Mouse (Mus musculus) midbrain, embryonic 16.5 days (tissue): Measurements from ENCODE around the gene Hhat. TPM values are rescaled to one million over a fixed set of nuclear protein-coding genes. Genes with fewer than 3 reads are reported as not detected.

Experiments used
- ATAC-seq: fragments of 200-750 bp; cut with Nextera tagmentation; 2 replicates; pipeline ENCODE4 v1.8.0; 2017; ENCODE audit warnings: moderate TSS enrichment
- H3K27ac ChIP-seq: fragments of 300-500 bp; sonication (generic); 2 replicates; pipeline ENCODE4 v1.5.1; 2014; ENCODE audit warnings: mild to moderate bottlenecking, low read length, mixed read lengths
- H3K27me3 ChIP-seq: fragments of 300-500 bp; sonication (generic); 2 replicates; pipeline ENCODE4 v1.6.1; 2014; ENCODE audit warnings: low read depth, low read length, mixed read lengths; ENCODE audit not compliant: control insufficient read depth, insufficient read depth
- H3K36me3 ChIP-seq: fragments of 300-500 bp; sonication (generic); 2 replicates; pipeline ENCODE4 v1.6.1; 2014; ENCODE audit warnings: mild to moderate bottlenecking, low read length, moderate library complexity, mixed read lengths; ENCODE audit not compliant: control insufficient read depth, insufficient read depth
- H3K4me1 ChIP-seq: fragments of 300-500 bp; sonication (generic); 2 replicates; pipeline ENCODE4 v1.6.1; 2014; ENCODE audit warnings: mild to moderate bottlenecking, low read length, mixed read lengths; ENCODE audit not compliant: control insufficient read depth, insufficient read depth
- H3K4me2 ChIP-seq: fragments of 300-500 bp; sonication (generic); 2 replicates; pipeline ENCODE4 v1.6.1; 2014; ENCODE audit warnings: mild to moderate bottlenecking, low read length, mixed read lengths
- H3K4me3 ChIP-seq: fragments of 300-500 bp; sonication (generic); 2 replicates; pipeline ENCODE4 v1.5.1; 2014; ENCODE audit warnings: low read depth, mild to moderate bottlenecking, low read length, moderate library complexity, mixed read lengths
- H3K9ac ChIP-seq: fragments of 300-500 bp; sonication (generic); 2 replicates; pipeline ENCODE4 v1.6.1; 2014; ENCODE audit warnings: low read depth, low read length, mixed read lengths
- H3K9me3 ChIP-seq: fragments of 300-500 bp; sonication (generic); replicated peaks from 2 replicates; pipeline ENCODE4 v1.6.1; 2014; ENCODE audit warnings: mild to moderate bottlenecking, low read length, mixed read lengths; ENCODE audit not compliant: control insufficient read depth, poor library complexity, severe bottlenecking
- WGBS: fragments of 180-500 bp; shearing (Covaris S2); extraction: QIAGEN DNeasy Blood & Tissue Kit; methylation state at CpG from one replicate; pipeline ENCODE4 v1.1.7; 2014; 5-methylcytosine and 5-hydroxymethylcytosine counted together
- polyA plus RNA-seq: library from polyadenylated mRNA; unstranded; fragments of >200 nt; fragmentation: Nextera tagmentation; extraction: Ambion mirVana; gene quantifications from 2 replicates; pipeline ENCODE4 v1.2.1, GENCODE M21; 2015

The Hhat gene
- polyA plus RNA-seq, 1 experiment from 2014 or later, result 3.4 TPM

DNA sequence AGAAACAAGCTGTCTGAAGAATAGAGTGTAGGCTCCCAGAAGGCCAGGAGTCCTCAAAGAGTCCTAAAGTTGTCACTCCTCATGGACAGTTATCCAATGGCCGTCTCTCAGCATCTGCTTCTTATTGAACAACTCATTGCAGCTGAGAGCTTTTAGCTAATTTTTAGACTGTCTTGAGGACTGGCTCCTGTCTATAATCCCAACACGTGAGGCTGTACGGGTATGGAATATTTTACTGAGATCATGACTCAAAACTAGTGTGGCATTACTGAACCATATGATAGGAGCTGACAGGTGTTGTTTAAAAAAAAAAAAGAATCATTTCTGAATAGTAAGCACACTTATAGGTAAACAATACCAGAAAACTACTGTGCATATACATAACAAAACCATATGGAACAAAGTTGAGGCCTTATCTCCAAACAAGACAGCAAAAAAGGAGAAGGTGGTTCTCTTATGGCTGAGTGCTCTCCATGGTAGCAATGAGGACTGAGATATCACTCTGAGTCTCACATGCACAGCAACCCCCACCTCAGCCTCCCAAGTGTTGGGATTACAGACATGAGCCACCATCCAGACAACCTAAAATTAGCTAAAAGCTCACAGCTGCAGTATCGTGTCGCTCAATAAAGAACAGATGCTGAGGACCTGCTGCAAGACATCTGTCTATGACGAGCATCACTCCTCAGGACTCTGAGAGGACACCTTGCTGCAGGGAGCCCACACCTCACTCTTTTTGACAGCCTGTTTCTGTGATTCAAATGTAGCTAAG, 21.6 kb downstream of the Hhat start:
- H3K9me3 ChIP-seq, result no peaks in the 10 kb centered on the region
- no peaks in the 10 kb centered on the region for H3K36me3 ChIP-seq
- H3K4me3 ChIP-seq, result no peak overlapping the region
- no peak overlapping the region for H3K27ac ChIP-seq
- peaks cover 4% of the 10 kb centered on the region; the same call in 1 of the 2 replicates for H3K4me1 ChIP-seq
- H3K9ac ChIP-seq, result no peak overlapping the region
- WGBS, result 89% methylated on average over 6 of the region's 6 CpGs
- H3K27me3 ChIP-seq, result no peaks in the 10 kb centered on the region
- no peak for ATAC-seq
- H3K4me2 ChIP-seq, result no peak overlapping the region

DNA sequence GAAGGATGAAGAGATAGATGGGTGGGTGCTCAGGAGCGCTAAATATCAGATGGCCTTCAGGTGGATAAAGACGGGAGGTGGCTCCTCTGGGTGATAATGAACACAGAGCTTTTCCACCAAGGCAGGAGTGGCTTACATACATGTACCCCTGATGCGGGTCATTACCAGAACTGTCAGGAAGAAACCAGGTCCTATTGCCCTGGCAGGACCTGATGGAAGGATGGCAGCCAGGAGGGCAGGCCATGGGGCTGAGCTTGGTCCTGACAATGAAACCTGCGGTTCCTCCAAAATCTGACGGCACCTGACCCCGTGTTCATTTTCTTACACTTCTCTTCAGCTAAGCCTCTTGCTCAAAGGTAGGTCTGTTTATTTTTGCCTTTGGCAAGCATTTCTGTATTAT, 24.8 kb downstream of the Hhat start:
- Histone ChIP-seq H3K27me3 (no peaks in the 10 kb centered on the region), H3K27ac (no peak overlapping the region), H3K4me2 (no peak overlapping the region), H3K9me3 (no peaks in the 10 kb centered on the region), H3K4me1 (no peaks in the 10 kb centered on the region), H3K4me3 (no peak overlapping the region), H3K9ac (no peak overlapping the region), H3K36me3 (no peaks in the 10 kb centered on the region)
- 83% methylated on average over 6 of the region's 6 CpGs for WGBS
- no peak for ATAC-seq

DNA sequence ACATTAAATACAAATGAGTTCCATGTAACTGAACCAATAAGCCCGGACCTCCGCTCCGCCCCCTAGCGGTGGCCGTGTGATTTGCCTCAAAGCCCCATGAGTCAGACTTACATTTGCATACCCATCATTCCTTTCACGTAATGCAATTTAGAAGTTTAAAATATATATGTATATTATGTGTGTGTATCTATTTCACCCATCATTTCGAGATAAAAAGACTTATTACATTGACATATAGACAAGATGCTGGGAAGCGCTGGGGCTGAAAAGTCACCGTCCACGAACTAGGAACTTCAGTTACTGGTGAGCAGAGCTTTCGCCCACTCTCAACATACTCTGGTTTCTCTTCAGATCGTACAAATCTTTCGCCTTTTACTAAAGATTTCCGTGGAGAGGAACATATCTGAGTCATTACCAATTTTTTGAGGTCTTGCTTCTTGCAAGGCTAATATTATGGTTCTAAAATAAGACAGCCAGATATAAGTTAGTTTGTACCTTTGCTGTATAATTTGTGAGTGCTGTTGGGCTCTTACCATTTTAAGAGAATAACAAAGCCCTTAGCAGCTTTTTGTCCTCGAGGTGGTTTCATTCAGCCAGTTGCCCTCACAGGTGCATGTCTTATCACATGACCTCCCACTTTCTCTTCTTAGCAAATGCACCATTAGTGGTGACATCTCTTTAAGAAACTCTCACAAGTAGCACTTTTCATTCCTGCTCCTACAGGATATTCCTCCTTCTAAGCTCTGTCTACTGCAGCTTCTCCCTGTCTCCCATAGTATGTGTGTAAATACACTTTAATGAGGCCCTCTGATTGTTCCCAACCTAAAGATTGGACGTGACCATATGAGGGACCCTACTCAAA, 25.6 kb downstream of the Hhat start:
- 11% methylated on average over 16 of the region's 16 CpGs for WGBS

DNA sequence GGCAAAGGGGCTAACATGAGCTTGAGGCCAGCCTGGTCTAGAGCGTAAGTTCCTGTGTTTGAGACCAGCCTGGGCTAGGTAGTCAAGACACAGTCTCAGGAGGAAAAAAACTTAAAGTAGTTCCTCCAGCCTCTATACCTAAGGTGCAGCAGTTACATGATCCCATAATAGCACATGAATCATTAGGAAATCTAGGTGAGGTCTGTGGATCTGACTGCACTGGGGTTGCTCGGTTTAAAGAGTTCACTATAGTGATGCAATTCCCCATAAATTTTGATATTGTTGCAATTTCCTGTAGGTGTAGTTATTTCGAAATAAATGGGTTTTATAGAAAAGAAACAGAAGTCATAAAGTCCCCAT, 26.2 kb downstream of the Hhat start:
- H3K9me3 ChIP-seq, result no peaks in the 10 kb centered on the region
- no peak for ATAC-seq
- no peaks in the 10 kb centered on the region for H3K36me3 ChIP-seq
- H3K9ac ChIP-seq, result no peak overlapping the region
- H3K4me1 ChIP-seq, result no peaks in the 10 kb centered on the region
- no peak overlapping the region for H3K4me2 ChIP-seq
- no peak overlapping the region for H3K4me3 ChIP-seq
- H3K27ac ChIP-seq, result no peak overlapping the region
- WGBS, result 69% methylated on average over 3 of the region's 3 CpGs
- no peaks in the 10 kb centered on the region for H3K27me3 ChIP-seq

More for the DNA sequence above, 25.6 kb downstream of the Hhat start:
- Histone ChIP-seq H3K27me3 (no peaks in the 10 kb centered on the region), H3K4me3 (no peak overlapping the region), H3K27ac (no peak overlapping the region), H3K4me1 (no peaks in the 10 kb centered on the region), H3K36me3 (no peaks in the 10 kb centered on the region), H3K9ac (no peak overlapping the region), H3K4me2 (no peak overlapping the region), H3K9me3 (no peaks in the 10 kb centered on the region)
- no peak for ATAC-seq

DNA sequence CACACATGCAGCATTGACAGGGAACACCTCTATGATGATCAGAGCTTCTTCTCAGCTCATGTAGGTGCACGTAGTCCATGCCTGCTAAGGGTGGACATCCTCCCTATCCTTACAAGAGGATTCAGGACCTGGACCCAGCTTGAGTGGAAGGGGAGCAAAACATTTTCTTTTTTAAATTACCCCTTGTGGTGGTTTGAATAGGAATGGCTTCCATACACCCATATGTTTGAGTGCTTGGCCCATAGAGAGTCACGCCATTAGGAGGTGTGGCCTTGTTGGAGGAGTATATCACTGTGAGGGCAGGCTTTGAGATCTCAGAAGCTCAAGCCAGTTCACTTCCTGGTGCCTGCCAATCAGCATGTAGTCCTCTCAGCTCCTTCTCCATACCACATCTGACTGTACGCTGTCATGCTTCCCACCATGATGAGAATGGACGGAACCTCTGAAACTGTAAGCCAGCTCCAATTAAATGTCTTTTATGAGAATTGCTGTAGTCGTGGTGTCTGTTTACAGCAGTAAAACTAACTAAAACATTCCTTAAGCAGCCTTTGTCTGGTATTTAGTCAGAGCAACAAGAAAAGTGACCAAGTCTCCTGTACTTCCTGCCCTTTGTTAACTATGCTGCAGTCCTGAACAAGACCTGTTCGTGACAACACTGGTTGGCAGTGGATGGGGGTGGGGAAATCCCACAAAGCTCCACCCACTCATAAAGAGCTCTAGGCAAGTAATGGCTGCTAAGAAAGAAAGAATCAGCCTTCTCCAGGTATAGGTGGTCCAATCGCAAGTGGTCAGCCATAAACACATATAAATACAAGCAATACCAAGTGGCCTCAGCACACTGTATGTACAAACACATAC, 28.4 kb downstream of the Hhat start:
- ATAC-seq, result no peak
- 84% methylated on average over 7 of the region's 7 CpGs for WGBS
- H3K27ac ChIP-seq, result no peak overlapping the region
- H3K9ac ChIP-seq, result no peak overlapping the region
- H3K4me3 ChIP-seq, result no peak overlapping the region
- no peaks in the 10 kb centered on the region for H3K36me3 ChIP-seq
- H3K4me1 ChIP-seq, result no peaks in the 10 kb centered on the region
- no peaks in the 10 kb centered on the region for H3K27me3 ChIP-seq
- no peak overlapping the region for H3K4me2 ChIP-seq
- H3K9me3 ChIP-seq, result no peaks in the 10 kb centered on the region

DNA sequence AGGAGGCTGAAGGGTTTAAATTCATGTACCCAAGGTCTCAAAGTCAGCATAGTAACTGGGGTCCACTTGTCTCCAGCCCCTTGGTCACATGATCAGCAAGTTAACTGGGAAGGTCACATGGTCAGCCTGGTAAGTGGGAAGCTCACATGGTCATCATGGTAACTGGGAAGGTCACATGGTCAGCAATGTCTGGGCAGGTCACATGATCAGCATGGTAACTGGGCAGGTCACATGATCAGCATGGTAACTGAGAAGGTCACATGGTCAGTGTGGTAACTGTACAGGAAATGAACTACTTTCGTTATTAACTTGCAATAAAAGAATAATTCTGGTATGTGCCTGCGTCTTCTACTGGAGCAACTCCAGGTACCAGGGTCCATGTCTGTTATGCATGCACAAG, 29.1 kb downstream of the Hhat start:
- no peak overlapping the region for H3K27ac ChIP-seq
- no peaks in the 10 kb centered on the region for H3K36me3 ChIP-seq
- no peak overlapping the region for H3K4me3 ChIP-seq
- ATAC-seq, result no peak
- H3K9me3 ChIP-seq, result no peaks in the 10 kb centered on the region
- 98% methylated on average over 2 of the region's 2 CpGs for WGBS
- no peaks in the 10 kb centered on the region for H3K4me1 ChIP-seq
- no peak overlapping the region for H3K4me2 ChIP-seq
- H3K27me3 ChIP-seq, result no peaks in the 10 kb centered on the region
- H3K9ac ChIP-seq, result no peak overlapping the region

DNA sequence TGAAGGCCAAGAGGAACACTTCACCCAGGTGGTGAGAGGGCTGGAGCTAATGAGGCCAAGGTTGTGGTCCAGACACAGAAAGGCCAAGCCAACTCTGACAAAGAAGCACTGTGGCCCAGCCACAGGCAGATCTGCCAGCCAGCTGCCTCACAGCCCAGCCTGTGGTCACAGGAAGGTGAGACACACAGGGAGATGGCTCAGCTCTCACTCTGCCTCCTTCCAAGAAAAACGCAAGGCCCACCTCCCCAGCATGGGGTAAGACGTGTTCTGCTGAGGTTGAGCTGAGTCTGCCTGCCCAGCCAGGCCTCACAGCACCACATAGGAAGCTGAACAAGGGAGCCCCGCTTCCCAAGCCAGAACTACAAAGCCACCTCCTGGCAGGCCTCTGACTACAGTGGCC, 34.5 kb downstream of the Hhat start:
- Histone ChIP-seq H3K27ac (no peak overlapping the region), H3K4me3 (no peak overlapping the region), H3K36me3 (no peaks in the 10 kb centered on the region), H3K9ac (no peak overlapping the region), H3K9me3 (no peaks in the 10 kb centered on the region), H3K4me1 (no peaks in the 10 kb centered on the region), H3K27me3 (no peaks in the 10 kb centered on the region), H3K4me2 (no peak overlapping the region)
- WGBS, result 59% methylated on average over 3 of the region's 3 CpGs
- ATAC-seq, result no peak

DNA sequence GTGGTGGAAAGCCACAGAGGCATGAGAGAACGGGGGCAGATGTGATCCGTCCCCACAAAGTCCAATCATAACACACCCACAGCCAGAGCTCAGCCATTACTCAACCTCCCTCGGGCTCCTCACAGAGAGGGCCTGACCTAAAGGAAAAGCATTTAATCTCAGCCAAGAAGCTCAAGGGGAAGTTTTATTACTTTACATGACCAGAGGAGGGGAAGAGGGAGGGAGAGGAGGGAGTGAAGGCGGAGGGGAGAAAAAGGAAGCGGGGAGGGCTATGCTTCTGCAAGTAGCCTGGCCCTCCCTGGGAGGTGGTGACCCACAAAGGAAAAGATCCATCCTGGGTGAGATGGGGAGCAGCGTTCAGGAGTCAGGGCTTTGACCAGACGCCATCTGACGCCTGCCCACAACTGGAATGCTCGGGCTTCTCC, 35.0 kb downstream of the Hhat start:
- 58% methylated on average over 9 of the region's 9 CpGs for WGBS
- no peak for ATAC-seq
- Histone ChIP-seq H3K27ac (no peak overlapping the region), H3K36me3 (no peaks in the 10 kb centered on the region), H3K9me3 (no peaks in the 10 kb centered on the region), H3K9ac (no peak overlapping the region), H3K27me3 (no peaks in the 10 kb centered on the region), H3K4me1 (no peaks in the 10 kb centered on the region), H3K4me2 (no peak overlapping the region), H3K4me3 (no peak overlapping the region)
